Mouse (Mus musculus) layer of hippocampus, postnatal 25 days (tissue): ENCODE measurements around the gene Sult5a1. TPM values are rescaled to one million over a fixed set of nuclear protein-coding genes. Genes with fewer than 3 reads are reported as not detected.
A peak's percentile ranks its signal among the peaks of the same experiment; 100 is the strongest.
"Not testable (repeated sequence)": the region's sequence is repeated elsewhere in the genome, so short reads cannot be mapped to it uniquely, and the experiment has no call there.

Experiments
- DNase-seq, 2 experiments: peaks; one replicate each; pipeline ENCODE4 v3.0.0; 2022; ENCODE audit warnings: mixed read lengths in 2 of 2, low spot score in 1 of 2; ENCODE audit errors: extremely low spot score in 1 of 2
- microRNA-seq, 2 experiments: library from miRNA; unstranded; fragments of <30 nt; microRNA quantifications; one replicate each; pipeline ENCODE4 v1.2.0; 2021
- total RNA-seq, 2 experiments: library from RNA; stranded (reverse); gene quantifications; 2 replicates each; pipeline ENCODE4 v1.2.3; 2021

Sult5a1 gene
- total RNA-seq, 2 experiments from 2014 or later = 2.0 to 2.5 TPM

DNA sequence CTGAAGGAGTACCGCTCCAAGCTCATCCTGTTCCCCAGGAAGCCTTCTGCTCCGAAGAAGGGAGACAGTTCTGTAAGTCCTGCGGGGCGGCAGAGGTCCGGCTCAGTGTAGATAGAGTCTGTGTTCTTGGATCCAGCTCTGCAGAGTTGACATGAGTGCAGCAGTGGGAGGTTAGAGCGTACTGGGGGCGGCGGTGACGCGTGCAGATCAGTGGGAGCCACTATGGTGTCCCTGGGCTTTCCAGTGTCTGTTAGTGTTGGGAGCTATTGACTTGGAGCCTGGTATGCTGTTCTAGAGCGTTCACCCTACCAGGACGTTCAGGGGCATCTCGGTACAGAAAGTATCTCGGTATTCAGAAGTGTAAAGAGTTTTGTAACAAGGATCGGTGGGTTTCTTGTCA is 54.8 kb downstream of the Sult5a1 start:
- DNase-seq = no peak

DNA sequence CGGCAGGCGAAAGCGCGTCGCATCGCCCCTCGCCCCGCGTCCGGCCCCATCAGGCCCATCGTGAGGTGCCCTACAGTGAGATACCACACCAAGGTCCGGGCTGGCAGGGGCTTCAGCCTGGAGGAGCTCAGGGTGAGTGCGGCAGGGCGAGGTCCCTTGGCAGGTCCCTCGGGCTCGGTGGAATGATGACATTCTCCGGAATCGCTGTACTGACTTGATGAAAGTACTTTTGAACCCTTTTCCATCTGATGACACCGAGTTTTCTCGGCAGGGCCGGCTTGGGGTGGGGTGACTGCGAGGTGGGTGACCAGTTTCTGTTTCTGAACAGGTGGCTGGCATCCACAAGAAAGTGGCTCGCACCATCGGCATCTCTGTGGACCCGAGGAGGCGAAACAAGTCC is 55.3 kb downstream of the Sult5a1 start:
- DNase-seq = not testable (repeated sequence)

DNA sequence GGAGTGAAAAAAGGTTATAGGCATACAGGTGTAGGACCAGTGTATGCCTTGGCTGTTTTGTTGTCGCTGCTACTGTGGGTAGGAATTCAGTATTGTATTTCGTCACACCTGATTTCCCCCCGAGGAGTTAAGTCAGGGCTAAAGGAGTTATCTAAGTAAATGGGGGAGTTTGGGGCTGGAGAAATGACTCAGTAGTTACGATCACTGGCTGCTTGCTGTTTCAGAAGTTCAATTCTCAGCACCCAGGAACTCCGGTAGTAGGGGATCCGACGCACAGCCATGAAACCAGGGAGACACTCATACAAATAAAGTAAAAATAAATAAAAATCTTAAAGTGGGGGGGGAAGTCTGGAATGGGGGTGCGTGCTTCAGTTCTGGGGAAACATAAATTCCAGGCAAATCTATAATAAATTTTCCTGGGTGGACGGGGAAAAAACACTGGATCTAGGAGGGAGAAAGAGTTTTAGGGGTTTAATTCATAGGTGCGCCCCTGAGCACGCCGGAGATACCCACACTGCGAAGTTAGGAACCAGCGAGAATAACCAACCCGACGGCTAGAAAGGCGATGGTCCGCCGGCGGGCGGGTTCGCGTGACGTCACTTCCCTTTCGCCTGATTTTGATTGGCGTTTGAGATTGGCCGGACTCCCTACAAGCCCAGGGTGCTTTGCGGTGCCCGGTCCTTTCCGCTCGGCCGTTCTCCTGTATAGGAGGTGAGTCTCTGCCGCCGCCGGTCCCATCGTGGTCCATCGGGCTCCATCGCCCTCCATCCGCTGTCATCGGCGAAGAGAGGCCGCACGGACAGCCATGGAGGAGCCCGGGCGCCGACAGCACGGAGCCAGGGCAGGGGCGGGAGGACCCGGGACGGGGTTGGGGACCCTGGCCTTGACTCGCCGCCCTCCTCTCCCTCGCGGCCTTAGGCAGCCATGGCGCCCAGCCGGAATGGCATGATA is 56.1 kb downstream of the Sult5a1 start, which contains the start of gene Rpl13:
TSS of gene Rpl13 (plus strand) at position 616 of the 951 bp plus-strand sequence.
- peak; percentile 91 to 94 for DNase-seq

DNA sequence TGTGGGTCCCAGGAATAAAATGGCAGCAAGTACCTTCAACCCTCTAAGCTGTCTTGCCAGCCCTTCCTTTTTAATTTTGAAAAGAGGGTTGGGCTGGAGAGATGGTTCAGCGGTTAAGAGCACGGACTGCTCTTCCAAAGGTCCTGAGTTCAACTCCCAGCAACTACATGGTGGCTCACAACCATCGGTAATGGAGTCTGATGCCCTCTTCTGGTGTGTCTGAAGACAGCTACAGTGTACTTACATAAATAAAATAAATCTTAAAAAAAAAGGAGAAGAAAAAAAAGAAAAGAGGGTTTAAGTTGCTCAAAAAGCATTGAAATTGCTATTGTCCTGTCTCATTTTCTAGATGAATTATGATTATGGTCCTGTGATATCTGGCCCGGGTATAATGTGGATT is 56.9 kb downstream of the Sult5a1 start:
- no peak for DNase-seq

DNA sequence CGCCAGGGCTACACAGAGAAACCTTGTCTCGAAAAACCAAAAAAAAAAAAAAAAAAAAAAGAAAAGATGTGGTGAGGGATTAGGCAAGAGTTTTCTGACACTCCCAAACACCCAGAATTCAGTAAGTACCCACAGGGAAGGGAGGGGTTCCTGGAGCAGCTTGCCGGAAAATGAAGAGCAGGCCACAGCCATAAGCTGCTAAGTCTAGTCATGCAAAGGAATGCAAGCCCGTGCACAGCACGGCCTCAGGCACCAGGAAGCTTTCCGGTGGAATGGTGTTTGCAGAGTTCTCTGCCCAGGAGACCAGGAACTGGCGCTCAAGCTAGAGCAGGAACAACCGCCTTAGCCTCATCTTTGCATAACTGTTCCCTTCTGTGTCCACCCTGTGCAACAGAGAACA is 57.8 kb downstream of the Sult5a1 start:
- no peak for DNase-seq

DNA sequence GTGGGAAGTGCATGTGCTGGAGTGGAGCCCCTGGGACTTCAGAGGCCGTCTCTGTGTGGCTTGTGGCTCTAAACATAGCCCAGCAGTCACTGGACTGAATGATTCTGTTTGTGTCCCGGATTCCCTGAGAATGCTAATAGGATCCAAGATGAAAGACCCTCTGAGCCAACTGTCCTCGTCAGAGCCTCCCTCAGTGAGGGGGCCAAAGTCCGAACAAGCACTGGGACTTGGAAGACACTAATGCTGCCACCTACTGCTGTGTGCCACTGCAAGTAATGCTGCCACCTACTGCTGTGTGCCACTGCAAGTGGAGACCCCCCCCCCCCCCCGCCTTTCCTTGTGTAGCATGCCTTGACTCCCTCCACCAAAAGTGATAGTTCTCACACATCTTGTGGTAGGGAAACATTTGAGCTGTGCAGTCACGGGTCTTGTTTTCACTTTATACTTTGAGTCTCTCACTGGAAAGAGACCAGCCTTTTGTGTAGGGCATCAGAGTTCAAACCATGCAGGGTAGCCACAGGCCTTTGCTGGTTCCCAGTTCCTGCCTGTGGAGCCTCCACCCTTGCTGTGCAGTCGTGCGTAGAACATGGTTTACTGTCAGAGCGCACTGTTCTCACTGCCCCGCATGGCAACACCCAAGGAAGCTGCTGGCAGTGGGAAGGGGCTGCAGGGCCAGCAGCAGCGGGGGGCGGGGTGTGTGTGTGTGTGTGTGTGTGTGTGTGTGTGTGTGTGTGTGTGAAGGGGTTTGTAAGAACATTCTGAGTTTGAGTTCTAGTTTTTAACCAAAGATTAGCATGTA is 60.1 kb downstream of the Sult5a1 start:
- no peak for DNase-seq

DNA sequence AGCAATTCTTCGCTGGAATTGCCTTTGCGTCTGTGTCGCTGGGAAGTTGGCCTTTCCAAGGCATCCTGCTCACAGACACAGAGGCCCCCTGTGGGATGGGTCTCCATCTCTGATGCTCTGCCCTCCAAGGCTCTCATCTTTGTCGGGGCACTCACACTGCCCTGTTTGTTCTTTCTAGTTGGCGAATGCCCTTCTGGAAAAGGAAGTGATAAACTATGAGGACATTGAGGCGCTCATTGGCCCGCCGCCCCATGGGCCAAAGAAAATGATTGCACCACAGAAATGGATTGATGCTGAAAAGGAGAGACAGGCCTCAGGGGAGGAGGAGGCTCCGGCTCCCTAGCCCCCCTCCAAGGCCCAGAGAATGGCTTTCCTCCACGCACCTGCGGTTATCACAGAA is 60.9 kb downstream of the Sult5a1 start:
- DNase-seq = no peak

Small RNA genes within 50 kb of the gene (microRNA-seq; reads per million reads assigned to microRNA genes)
- gene Mir7079 (1.8 to 2.0 reads per million in 2 experiments), gene Mir7080 (475 to 588 reads per million in 2 experiments)

Other genes with a start within 250 kb of the Sult5a1 start
- gene Ankrd11, start 116.0 kb downstream of the Sult5a1 start, total RNA-seq = 100 to 1,000 TPM; 147 to 171 TPM
- 10 to 100 TPM; 54.5 to 72.1 TPM for gene Spg7, start 95.4 kb downstream of the Sult5a1 start, total RNA-seq
- 100 to 1,000 TPM; 378 to 449 TPM for gene Rpl13, start 56.0 kb downstream of the Sult5a1 start, total RNA-seq
- gene Cpne7, start 40.9 kb downstream of the Sult5a1 start, total RNA-seq = 100 to 1,000 TPM; 273 to 300 TPM
- under 1 TPM; 0.17 to 0.23 TPM for gene Dpep1, start 27.9 kb upstream of the Sult5a1 start, total RNA-seq
- gene Chmp1a, start 54.4 kb upstream of the Sult5a1 start, total RNA-seq = 100 to 1,000 TPM; 112 to 116 TPM
- gene Spata33, start 54.5 kb upstream of the Sult5a1 start, total RNA-seq = 1 to 10 TPM; 6.5 to 7.3 TPM
- 10 to 100 TPM; 77.3 to 94.0 TPM for gene Cdk10, start 66.5 kb upstream of the Sult5a1 start, total RNA-seq
- 10 to 100 TPM; 85.7 to 94.3 TPM for gene Spata2l, start 77.9 kb upstream of the Sult5a1 start, total RNA-seq
- gene Zfp276, start 95.9 kb upstream of the Sult5a1 start, total RNA-seq = 10 to 100 TPM; 19.1 to 23.7 TPM
- 10 to 100 TPM; 57.4 to 65.0 TPM for gene Vps9d1, start 96.0 kb upstream of the Sult5a1 start, total RNA-seq
- 1 to 10 TPM; 1.7 to 3.7 TPM for gene Fanca, start 160.3 kb upstream of the Sult5a1 start, total RNA-seq
- 10 to 100 TPM; 15.3 to 17.9 TPM for gene Spire2, start 174.4 kb upstream of the Sult5a1 start, total RNA-seq
- gene Tcf25, start 215.4 kb upstream of the Sult5a1 start, total RNA-seq = 100 to 1,000 TPM; 485 to 539 TPM
- under 1 TPM in 1 of 2 experiments, not detected in 1; 0.10 TPM for gene Mc1r, start 248.8 kb upstream of the Sult5a1 start, total RNA-seq